Mouse (Mus musculus) stomach, embryonic 15.5 days (tissue): Measurements from ENCODE around the gene Acaa1b. TPM values are rescaled to one million over a fixed set of nuclear protein-coding genes. Genes with fewer than 3 reads are reported as not detected.

Experiments used
- ATAC-seq: fragments of 200-750 bp; cut with Nextera tagmentation; 2 replicates; pipeline ENCODE4 v1.8.0; 2017; ENCODE audit warnings: low read depth, moderate number of reproducible peaks, moderate TSS enrichment; ENCODE audit not compliant: insufficient read depth, low FRiP score
- H3K27ac ChIP-seq: fragments of 300-500 bp; sonication (generic); 2 replicates; pipeline ENCODE4 v1.5.1; 2015; ENCODE audit warnings: mild to moderate bottlenecking, inconsistent platforms
- H3K27me3 ChIP-seq: fragments of 300-500 bp; sonication (generic); replicated peaks from 2 replicates; pipeline ENCODE4 v1.6.1; 2015; ENCODE audit warnings: inconsistent platforms
- H3K36me3 ChIP-seq: fragments of 300-500 bp; sonication (generic); 2 replicates; pipeline ENCODE4 v1.6.1; 2015; ENCODE audit warnings: inconsistent platforms
- H3K4me1 ChIP-seq: fragments of 300-500 bp; sonication (generic); 2 replicates; pipeline ENCODE4 v1.6.1; 2015; ENCODE audit warnings: inconsistent platforms
- H3K4me2 ChIP-seq: fragments of 300-500 bp; sonication (generic); 2 replicates; pipeline ENCODE4 v1.6.1; 2015; ENCODE audit warnings: mild to moderate bottlenecking, inconsistent platforms
- H3K4me3 ChIP-seq: fragments of 300-500 bp; sonication (generic); replicated peaks from 2 replicates; pipeline ENCODE4 v1.5.1; 2015; ENCODE audit warnings: inconsistent platforms
- H3K9ac ChIP-seq: fragments of 300-500 bp; sonication (generic); 2 replicates; pipeline ENCODE4 v1.6.1; 2015; ENCODE audit warnings: inconsistent platforms
- H3K9me3 ChIP-seq: fragments of 300-500 bp; sonication (generic); 2 replicates; pipeline ENCODE4 v1.6.1; 2016; ENCODE audit warnings: inconsistent platforms
- WGBS: fragments of 180-500 bp; shearing (Covaris S2); methylation state at CpG from one replicate; pipeline ENCODE4 v1.1.7; 2015; 5-methylcytosine and 5-hydroxymethylcytosine counted together
- polyA plus RNA-seq: library from polyadenylated mRNA; unstranded; fragments of >200 nt; fragmentation: Nextera tagmentation; extraction: Ambion mirVana; gene quantifications from 2 replicates; pipeline ENCODE4 v1.2.1, GENCODE M21; 2015

Acaa1b gene
- polyA plus RNA-seq, 1 experiment from 2014 or later: 2.3 TPM

GRCm38 (mm10) chr9:119102783-119103113 is 54.1 kb downstream of the Acaa1b start:
- no peaks in the 10 kb centered on the region for H3K9me3 ChIP-seq

GRCm38 (mm10) chr9:119101992-119102782 is 54.7 kb downstream of the Acaa1b start, which contains the start of gene Dlec1:
Gene Dlec1, plus strand, starts transcription at chr9:119102478.
- Histone ChIP-seq H3K4me1 (peaks cover 17% of the 10 kb centered on the region), H3K4me3 (peak within 1 kb of the TSS; percentile 56), H3K27me3 (no peaks in the 10 kb centered on the region), H3K9me3 (no peaks in the 10 kb centered on the region), H3K9ac (peak within 1 kb of the TSS; percentile 21; the same call in 1 of the 2 replicates), H3K36me3 (no peaks in the 10 kb centered on the region), H3K27ac (no peak within 1 kb of the TSS), H3K4me2 (peak within 1 kb of the TSS; percentile 91)
- WGBS: 3% methylated on average over 44 of the region's 44 CpGs
- peak; percentile 75 for ATAC-seq

More at GRCm38 (mm10) chr9:119102783-119103113, 54.1 kb downstream of the Acaa1b start:
- Histone ChIP-seq H3K4me1 (peaks cover 17% of the 10 kb centered on the region), H3K27me3 (no peaks in the 10 kb centered on the region), H3K27ac (no peak overlapping the region), H3K4me3 (peak overlapping the region; percentile 56), H3K36me3 (no peaks in the 10 kb centered on the region), H3K9ac (peak overlapping the region; percentile 21; the same call in 1 of the 2 replicates), H3K4me2 (peak overlapping the region; percentile 91)
- ATAC-seq: 0 out of 2 replicates have a peak, but pooled peaks have one; percentile 3
- whole genome bisulfite sequencing: 3% methylated on average over 19 of the region's 19 CpGs

GRCm38 (mm10) chr9:119100177-119100898 is 56.6 kb downstream of the Acaa1b start:
- Histone ChIP-seq H3K36me3 (no peaks in the 10 kb centered on the region), H3K27me3 (no peaks in the 10 kb centered on the region), H3K27ac (no peak overlapping the region), H3K9me3 (no peaks in the 10 kb centered on the region), H3K4me1 (peaks cover 17% of the 10 kb centered on the region), H3K4me3 (no peak overlapping the region), H3K9ac (no peak overlapping the region), H3K4me2 (no peak overlapping the region)
- ATAC-seq: 0 out of 2 replicates have a peak, but pooled peaks have one; percentile 7
- 14% methylated on average over 15 of the region's 15 CpGs for WGBS

Other genes starting within 250 kb of the Acaa1b start
- gene Ctdspl, start 230.6 kb downstream of the Acaa1b start, polyA plus RNA-seq: 16.7 and 17.4 TPM in 2 replicates
- 31.6 and 33.6 TPM in 2 replicates for gene Vill, start 104.3 kb downstream of the Acaa1b start, polyA plus RNA-seq
- gene Plcd1, start 63.6 kb downstream of the Acaa1b start, polyA plus RNA-seq: 39.4 and 50.5 TPM in 2 replicates
- gene Dlec1, start 54.6 kb downstream of the Acaa1b start, polyA plus RNA-seq: 0.85 and 0.89 TPM in 2 replicates
- gene Gm47289, start 2.1 kb upstream of the Acaa1b start, polyA plus RNA-seq: not detected in 2 replicates
- not detected in 2 replicates for gene Slc22a13, start 52.0 kb upstream of the Acaa1b start, polyA plus RNA-seq
- gene Oxsr1, start 165.3 kb upstream of the Acaa1b start, polyA plus RNA-seq: 13.3 and 13.5 TPM in 2 replicates
- 116 and 119 TPM in 2 replicates for gene Acaa1a, start 182.6 kb upstream of the Acaa1b start, polyA plus RNA-seq
- gene Myd88, start 184.3 kb upstream of the Acaa1b start, polyA plus RNA-seq: 32.4 and 34.7 TPM in 2 replicates
- 6.0 and 8.9 TPM in 2 replicates for gene Xylb, start 200.3 kb upstream of the Acaa1b start, polyA plus RNA-seq
- 0.08 TPM in 1 of 2 replicates, not detected in the other for gene Slc22a14, start 208.5 kb upstream of the Acaa1b start, polyA plus RNA-seq
- 19.3 and 20.3 TPM in 2 replicates for gene Acvr2b, start 245.0 kb upstream of the Acaa1b start, polyA plus RNA-seq